Mouse (Mus musculus) liver, postnatal 0 days (tissue): ENCODE results near the gene Ptpn1.

Experiments
- CTCF ChIP-seq: sonication (generic); IDR thresholded peaks from 2 replicates; pipeline ENCODE4 v1.5.1; 2016; ENCODE audit warnings: antibody characterized with exemption, low read depth
- EP300 ChIP-seq: IDR thresholded peaks from 2 replicates; pipeline ENCODE4 v1.6.1; 2016; ENCODE audit warnings: antibody characterized with exemption, low read depth, mild to moderate bottlenecking

DNA sequence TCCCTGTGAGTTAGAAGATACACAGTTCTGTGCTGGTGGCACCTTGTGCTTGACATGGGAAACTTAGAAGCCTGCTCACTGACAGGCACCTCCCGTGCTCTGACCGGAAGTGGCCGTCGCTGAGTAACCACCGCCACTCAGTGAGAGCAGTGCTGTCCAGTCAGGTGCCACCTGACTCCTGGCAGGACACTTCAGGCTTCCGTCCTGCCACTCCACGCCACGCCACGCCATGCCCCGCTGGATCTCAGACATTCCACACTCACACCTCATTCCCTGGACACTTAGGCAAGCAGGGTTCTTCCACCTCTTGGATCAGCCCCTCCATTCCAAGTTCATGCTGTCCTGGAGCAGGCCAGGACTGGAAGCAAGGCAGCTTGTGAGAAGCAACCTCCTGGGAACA lies 46.4 kb downstream of the Ptpn1 start:
- TF ChIP-seq CTCF, result no peak
- no peak for TF ChIP-seq EP300
